Mouse (Mus musculus): ENCODE results near the gene Cdk8. TPM values are rescaled to one million over a fixed set of nuclear protein-coding genes. Genes with fewer than 3 reads are reported as not detected.

Cdk8 gene
- polyA plus RNA-seq, 1 experiment: 11.0 TPM

GRCm38 (mm10) chr5:146232816-146233215, 1.8 kb downstream of the Cdk8 start:
- no peaks in the 10 kb centered on the region for H3K27me3 ChIP-seq (ENCODE audit: control insufficient read depth, insufficient read depth, insufficient read length)
- TF ChIP-seq POLR2AphosphoS2 (IDR thresholded peaks at IDR 0.05; ENCODE audit: insufficient read length, low read depth) (no peak), CEBPB (IDR thresholded peaks at IDR 0.05; ENCODE audit: insufficient read depth, poor library complexity, severe bottlenecking) (no peak), USF1 (IDR thresholded peaks at IDR 0.05; ENCODE audit: low read depth) (no peak), TCF3 (IDR thresholded peaks at IDR 0.05; ENCODE audit: insufficient read length, low read depth) (no peak), SRF (IDR thresholded peaks at IDR 0.05; ENCODE audit: control insufficient read depth, insufficient read length, low read depth) (no peak), POLR2A (IDR thresholded peaks at IDR 0.05; ENCODE audit: insufficient read length, low read depth) (no peak), MAX (IDR thresholded peaks at IDR 0.05; ENCODE audit: low read depth) (no peak)
- H3K4me3 ChIP-seq: peak overlapping the region; percentile 71
- H3K4me2 ChIP-seq (ENCODE audit: low read depth): peak overlapping the region; percentile 78
- peaks cover 62% of the 10 kb centered on the region for H3K79me2 ChIP-seq (ENCODE audit: control insufficient read depth, insufficient read depth)
- H3K36me3 ChIP-seq (ENCODE audit: control insufficient read depth, insufficient read depth): no peaks in the 10 kb centered on the region
- H3ac ChIP-seq (ENCODE audit: control insufficient read depth, insufficient read length): no peak overlapping the region

GRCm38 (mm10) chr5:146234336-146234735, 3.3 kb downstream of the Cdk8 start:
- Histone ChIP-seq H3K27me3 (ENCODE audit: control insufficient read depth, insufficient read depth, insufficient read length) (no peaks in the 10 kb centered on the region), H3K79me2 (ENCODE audit: control insufficient read depth, insufficient read depth) (peaks cover 78% of the 10 kb centered on the region), H3K36me3 (ENCODE audit: control insufficient read depth, insufficient read depth) (no peaks in the 10 kb centered on the region), H3ac (ENCODE audit: control insufficient read depth, insufficient read length) (no peak overlapping the region), H3K4me3 (no peak overlapping the region), H3K4me2 (ENCODE audit: low read depth) (no peak overlapping the region)
- TF ChIP-seq TCF3 (IDR thresholded peaks at IDR 0.05; ENCODE audit: insufficient read length, low read depth) (no peak), MYOD1 (IDR thresholded peaks at IDR 0.05; ENCODE audit: control insufficient read depth in 1 of 3, insufficient read length in 2 of 3, low read depth in 2 of 3) (no peak), E2F4 (IDR thresholded peaks at IDR 0.05; ENCODE audit: insufficient read depth) (no peak), POLR2A (IDR thresholded peaks at IDR 0.05; ENCODE audit: insufficient read length, low read depth) (no peak), MAX (IDR thresholded peaks at IDR 0.05; ENCODE audit: low read depth) (no peak), MYOG (IDR thresholded peaks at IDR 0.05; ENCODE audit: control insufficient read depth in 1 of 3, insufficient read depth in 1 of 3, insufficient read length in 2 of 3, low read depth in 2 of 3) (no peak), SRF (IDR thresholded peaks at IDR 0.05; ENCODE audit: control insufficient read depth, insufficient read length, low read depth) (no peak), REST (IDR thresholded peaks at IDR 0.05; ENCODE audit: insufficient read depth, insufficient read length) (no peak), TCF12 (IDR thresholded peaks at IDR 0.05; ENCODE audit: insufficient read depth, poor library complexity, severe bottlenecking) (no peak), CEBPB (IDR thresholded peaks at IDR 0.05; ENCODE audit: insufficient read depth, poor library complexity, severe bottlenecking) (no peak)

- Histone ChIP-seq H3K79me2 (ENCODE audit: control insufficient read depth, insufficient read depth) (peaks cover 95% of the 10 kb centered on the region), H3ac (ENCODE audit: control insufficient read depth, insufficient read length) (no peak overlapping the region), H3K27me3 (ENCODE audit: control insufficient read depth, insufficient read depth, insufficient read length) (no peaks in the 10 kb centered on the region), H3K4me2 (ENCODE audit: low read depth) (no peak overlapping the region), H3K4me3 (no peak overlapping the region), H3K36me3 (ENCODE audit: control insufficient read depth, insufficient read depth) (no peaks in the 10 kb centered on the region)
- TF ChIP-seq MYOG (IDR thresholded peaks at IDR 0.05; ENCODE audit: control insufficient read depth in 1 of 3, insufficient read depth in 1 of 3, insufficient read length in 2 of 3, low read depth in 2 of 3) (no peak), CEBPB (IDR thresholded peaks at IDR 0.05; ENCODE audit: insufficient read depth, poor library complexity, severe bottlenecking) (no peak)
These were observed 7.2 kb downstream of the Cdk8 start for GRCm38 (mm10) chr5:146238274-146238673.

DNA sequence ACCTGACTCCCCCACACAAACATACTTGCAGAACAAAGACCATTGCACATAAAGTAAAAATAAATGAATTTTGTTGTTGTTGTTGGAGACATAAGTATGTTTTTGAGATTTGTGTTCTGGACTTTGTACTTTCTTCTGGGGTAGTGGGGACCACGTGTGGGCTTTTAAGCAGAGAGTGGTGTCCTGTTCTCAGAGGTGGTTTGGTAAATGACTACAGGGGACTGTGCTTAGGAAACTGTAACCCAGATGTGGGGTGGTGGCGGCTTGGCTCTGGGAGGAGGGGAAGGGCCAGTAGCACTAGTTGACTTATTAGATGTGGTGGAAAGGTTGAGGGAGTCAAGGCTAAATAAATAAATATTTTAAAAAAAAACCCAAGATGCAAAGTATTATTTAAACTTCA, 9.7 kb downstream of the Cdk8 start:
- Histone ChIP-seq H3K4me3 (no peak overlapping the region), H3ac (ENCODE audit: control insufficient read depth, insufficient read length) (no peak overlapping the region), H3K27me3 (ENCODE audit: control insufficient read depth, insufficient read depth, insufficient read length) (no peaks in the 10 kb centered on the region), H3K36me3 (ENCODE audit: control insufficient read depth, insufficient read depth) (no peaks in the 10 kb centered on the region), H3K4me2 (ENCODE audit: low read depth) (no peak overlapping the region), H3K79me2 (ENCODE audit: control insufficient read depth, insufficient read depth) (peaks cover 93% of the 10 kb centered on the region)
- no peak for TF ChIP-seq REST (IDR thresholded peaks at IDR 0.05; ENCODE audit: insufficient read depth, insufficient read length)
- no peak for TF ChIP-seq CEBPB (IDR thresholded peaks at IDR 0.05; ENCODE audit: insufficient read depth, poor library complexity, severe bottlenecking)
- TF ChIP-seq MYOD1 (IDR thresholded peaks at IDR 0.05; ENCODE audit: control insufficient read depth in 1 of 3, insufficient read length in 2 of 3, low read depth in 2 of 3): no peak
- TF ChIP-seq TCF12 (IDR thresholded peaks at IDR 0.05; ENCODE audit: insufficient read depth, poor library complexity, severe bottlenecking): no peak
- no peak for TF ChIP-seq MYOG (IDR thresholded peaks at IDR 0.05; ENCODE audit: control insufficient read depth in 1 of 3, insufficient read depth in 1 of 3, insufficient read length in 2 of 3, low read depth in 2 of 3)
- no peak for TF ChIP-seq POLR2AphosphoS2 (IDR thresholded peaks at IDR 0.05; ENCODE audit: insufficient read length, low read depth)
- TF ChIP-seq SRF (IDR thresholded peaks at IDR 0.05; ENCODE audit: control insufficient read depth, insufficient read length, low read depth): no peak
- no peak for TF ChIP-seq POLR2A (IDR thresholded peaks at IDR 0.05; ENCODE audit: insufficient read length, low read depth)
- no peak for TF ChIP-seq TCF3 (IDR thresholded peaks at IDR 0.05; ENCODE audit: insufficient read length, low read depth)
- TF ChIP-seq MAX (IDR thresholded peaks at IDR 0.05; ENCODE audit: low read depth): no peak
- no peak for TF ChIP-seq E2F4 (IDR thresholded peaks at IDR 0.05; ENCODE audit: insufficient read depth)
- TF ChIP-seq USF1 (IDR thresholded peaks at IDR 0.05; ENCODE audit: low read depth): no peak

- H3K27me3 ChIP-seq (ENCODE audit: control insufficient read depth, insufficient read depth, insufficient read length): no peaks in the 10 kb centered on the region
- no peak overlapping the region for H3K4me3 ChIP-seq
- no peak overlapping the region for H3K4me2 ChIP-seq (ENCODE audit: low read depth)
- H3K36me3 ChIP-seq (ENCODE audit: control insufficient read depth, insufficient read depth): no peaks in the 10 kb centered on the region
- H3ac ChIP-seq (ENCODE audit: control insufficient read depth, insufficient read length): no peak overlapping the region
- peaks cover 93% of the 10 kb centered on the region for H3K79me2 ChIP-seq (ENCODE audit: control insufficient read depth, insufficient read depth)
- TF ChIP-seq USF1 (IDR thresholded peaks at IDR 0.05; ENCODE audit: low read depth) (no peak), MYOG (IDR thresholded peaks at IDR 0.05; ENCODE audit: control insufficient read depth in 1 of 3, insufficient read depth in 1 of 3, insufficient read length in 2 of 3, low read depth in 2 of 3) (no peak), TCF3 (IDR thresholded peaks at IDR 0.05; ENCODE audit: insufficient read length, low read depth) (no peak), TCF12 (IDR thresholded peaks at IDR 0.05; ENCODE audit: insufficient read depth, poor library complexity, severe bottlenecking) (no peak), POLR2AphosphoS2 (IDR thresholded peaks at IDR 0.05; ENCODE audit: insufficient read length, low read depth) (no peak), E2F4 (IDR thresholded peaks at IDR 0.05; ENCODE audit: insufficient read depth) (no peak), MYOD1 (IDR thresholded peaks at IDR 0.05; ENCODE audit: control insufficient read depth in 1 of 3, insufficient read length in 2 of 3, low read depth in 2 of 3) (no peak), POLR2A (IDR thresholded peaks at IDR 0.05; ENCODE audit: insufficient read length, low read depth) (no peak), REST (IDR thresholded peaks at IDR 0.05; ENCODE audit: insufficient read depth, insufficient read length) (no peak), SRF (IDR thresholded peaks at IDR 0.05; ENCODE audit: control insufficient read depth, insufficient read length, low read depth) (no peak), CEBPB (IDR thresholded peaks at IDR 0.05; ENCODE audit: insufficient read depth, poor library complexity, severe bottlenecking) (no peak)
These were observed 10.2 kb downstream of the Cdk8 start for GRCm38 (mm10) chr5:146241202-146241601.
